Mouse (Mus musculus) A20 (cell line): ENCODE measurements around the gene Cdadc1.
A peak's percentile ranks its signal among the peaks of the same experiment; 100 is the strongest.
"Not testable (repeated sequence)": the region's sequence is repeated elsewhere in the genome, so short reads cannot be mapped to it uniquely, and the experiment has no call there.

ENCODE experiments used
- DNase-seq: peaks from one replicate; pipeline ENCODE4 v3.0.0-alpha.2; 2011; ENCODE audit warnings: low read depth, low spot score

Cdadc1 gene

DNA sequence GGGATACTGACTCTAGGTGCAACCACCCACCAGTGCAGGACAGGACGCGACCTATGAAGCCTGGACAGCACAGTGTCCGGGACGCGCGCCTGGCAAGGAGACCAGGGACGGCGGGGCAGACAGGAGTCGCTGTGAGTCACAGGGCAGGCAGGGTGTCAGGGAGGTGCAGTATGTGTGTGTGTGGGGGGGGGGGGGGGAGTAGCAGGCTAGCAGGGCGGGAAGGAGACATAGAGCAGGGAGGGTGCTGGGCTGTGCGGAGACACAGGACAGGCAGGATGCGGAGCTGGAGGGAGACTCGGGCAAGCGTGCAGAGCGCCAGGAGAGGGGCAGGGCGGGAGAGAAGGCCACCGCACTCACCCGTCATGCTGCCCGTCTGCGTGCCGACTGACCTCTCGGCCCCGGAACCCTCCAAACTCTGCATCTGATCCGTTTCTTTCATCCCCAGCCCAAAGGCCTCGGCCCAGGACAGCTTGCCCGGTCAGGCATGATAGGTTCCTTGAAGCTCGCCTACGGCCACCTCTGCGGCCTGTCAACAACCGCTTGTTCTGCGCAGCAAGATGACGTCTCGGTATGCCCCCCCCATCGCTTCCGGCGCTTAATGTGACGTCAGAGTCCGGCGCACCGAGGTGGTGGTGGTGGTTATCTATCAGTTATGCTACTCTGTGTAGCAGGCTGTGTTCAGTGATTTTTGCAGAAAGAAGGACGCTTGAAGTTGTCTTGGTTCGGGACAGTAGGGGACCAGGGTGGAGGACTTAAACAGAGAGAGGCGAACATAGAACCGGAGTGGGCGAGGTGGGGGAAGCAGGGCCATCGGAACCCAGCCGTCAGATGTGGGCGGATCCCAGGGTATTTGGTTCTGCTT, at the start of gene Cdadc1:
TSS of gene Cdadc1 (minus strand) at position 562 of the 862 bp plus-strand sequence.
- peak; percentile 96 for DNase-seq

DNA sequence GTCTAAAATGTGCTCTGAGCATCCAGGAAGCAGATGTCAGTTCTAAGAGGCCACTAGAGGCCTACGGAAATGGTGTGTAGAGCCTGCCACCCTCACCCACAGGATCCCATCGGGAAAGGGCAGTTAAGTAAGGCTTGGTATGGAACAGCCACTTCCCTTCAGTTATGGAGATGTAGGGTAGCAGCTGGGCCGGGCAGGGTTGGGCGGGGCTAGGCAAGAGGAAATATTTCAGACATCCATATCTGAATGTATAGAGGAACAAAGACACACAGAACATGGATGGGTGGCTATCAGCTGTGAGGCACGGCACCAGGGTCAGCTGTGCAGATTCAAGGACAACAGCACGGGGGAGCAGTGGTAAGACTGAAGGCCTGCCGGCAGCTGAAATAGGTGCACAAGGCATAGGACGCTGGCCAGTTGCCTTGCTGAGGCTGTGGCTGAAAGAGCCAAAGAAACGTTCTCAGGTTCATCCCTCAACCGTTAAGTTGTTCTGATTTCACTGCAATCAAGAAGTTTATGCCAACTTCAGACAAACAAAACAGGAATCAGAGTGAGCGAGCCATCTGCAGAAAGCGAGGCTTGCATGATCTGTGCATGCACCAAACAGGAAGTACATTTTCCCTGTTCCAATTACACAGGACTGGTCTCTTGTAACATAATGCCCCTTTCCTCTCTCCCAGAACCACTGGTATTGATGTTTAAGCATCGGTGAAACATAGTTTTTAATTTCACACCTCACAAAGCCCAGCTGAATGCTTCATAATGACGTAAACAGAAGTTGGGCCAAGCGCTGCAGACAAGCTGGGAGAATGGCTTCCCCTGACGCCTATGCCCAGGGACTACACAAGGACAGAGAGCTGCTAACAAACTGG, 49.3 kb upstream of the Cdadc1 start:
- DNase-seq, result no peak

DNA sequence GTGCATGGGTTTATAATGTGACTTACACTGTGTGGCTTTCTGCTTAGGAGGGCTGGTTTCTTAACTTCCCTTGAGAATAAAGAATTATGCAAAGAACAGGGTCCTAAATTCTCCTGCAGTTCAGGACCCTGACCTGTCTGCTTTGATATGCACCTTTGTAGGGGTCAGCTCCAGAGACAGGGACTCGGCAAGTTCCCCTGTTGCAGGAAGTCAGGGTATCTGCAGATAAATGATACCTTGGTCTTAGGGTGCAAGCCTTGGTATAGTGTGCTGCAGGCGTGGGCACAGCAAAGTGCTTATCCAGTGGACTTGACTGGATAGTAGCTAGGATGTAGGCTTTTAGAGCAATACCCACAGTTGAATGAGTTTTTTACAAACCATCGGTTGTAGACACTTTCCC, 47.1 kb upstream of the Cdadc1 start:
- no peak for DNase-seq

DNA sequence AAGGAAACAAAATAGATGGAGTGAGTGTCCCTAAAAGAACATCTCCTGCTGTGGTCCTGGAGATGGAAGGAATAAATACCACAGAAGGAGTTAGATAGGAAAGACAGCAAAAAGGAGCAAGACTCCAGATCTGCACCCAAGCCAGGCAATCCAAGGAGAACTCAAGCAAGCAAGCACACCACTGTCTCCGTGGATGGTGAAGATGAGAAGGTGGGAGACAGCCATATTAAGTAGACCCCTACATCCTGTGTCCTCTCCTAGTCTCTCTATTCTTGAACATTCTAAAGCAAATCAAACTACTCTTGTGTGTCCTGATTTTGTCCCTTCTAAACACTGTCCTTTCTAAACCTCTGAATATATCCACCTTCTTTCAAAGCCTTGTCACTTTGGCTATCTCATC, 46.4 kb upstream of the Cdadc1 start:
- no peak for DNase-seq

DNA sequence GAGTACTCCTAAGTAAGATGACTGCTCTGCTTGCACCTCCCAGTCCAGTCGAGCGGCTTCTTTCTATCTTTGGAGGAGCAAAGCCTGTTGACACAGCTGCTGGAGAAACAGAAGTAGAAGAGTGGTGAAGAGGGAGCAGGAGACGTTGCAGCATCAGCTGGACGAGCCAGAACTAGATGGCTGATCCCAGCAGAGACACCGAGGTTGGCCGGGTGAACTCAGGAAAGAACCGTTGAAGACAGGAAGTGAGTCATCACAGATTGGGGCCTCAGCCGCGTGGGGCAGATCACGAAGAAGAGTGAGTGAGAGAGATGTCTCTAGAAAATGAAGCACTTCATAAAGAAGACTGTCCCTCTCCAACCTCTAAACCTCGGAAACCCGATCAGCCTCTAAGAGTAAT, 45.8 kb upstream of the Cdadc1 start:
- peak; percentile 8 for DNase-seq

DNA sequence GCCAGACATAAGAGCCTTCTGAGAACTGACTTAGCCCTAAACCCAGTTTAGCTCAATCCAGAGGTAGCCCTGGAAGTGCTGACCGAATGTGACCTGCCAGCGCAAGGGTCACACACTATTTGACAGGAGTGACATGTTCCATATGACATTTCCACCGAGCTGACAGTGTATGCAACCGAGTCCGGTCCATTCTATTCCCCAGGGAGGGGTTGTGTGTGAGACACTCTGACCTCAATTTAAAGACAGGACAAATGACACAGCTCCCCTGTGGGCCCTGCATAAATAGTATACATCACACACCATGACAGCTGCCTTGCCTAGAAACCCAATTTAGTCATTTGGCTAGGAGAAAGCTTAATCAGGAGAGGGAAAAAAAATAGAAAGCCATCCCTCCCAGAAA, 44.1 kb upstream of the Cdadc1 start:
- DNase-seq, result no peak

DNA sequence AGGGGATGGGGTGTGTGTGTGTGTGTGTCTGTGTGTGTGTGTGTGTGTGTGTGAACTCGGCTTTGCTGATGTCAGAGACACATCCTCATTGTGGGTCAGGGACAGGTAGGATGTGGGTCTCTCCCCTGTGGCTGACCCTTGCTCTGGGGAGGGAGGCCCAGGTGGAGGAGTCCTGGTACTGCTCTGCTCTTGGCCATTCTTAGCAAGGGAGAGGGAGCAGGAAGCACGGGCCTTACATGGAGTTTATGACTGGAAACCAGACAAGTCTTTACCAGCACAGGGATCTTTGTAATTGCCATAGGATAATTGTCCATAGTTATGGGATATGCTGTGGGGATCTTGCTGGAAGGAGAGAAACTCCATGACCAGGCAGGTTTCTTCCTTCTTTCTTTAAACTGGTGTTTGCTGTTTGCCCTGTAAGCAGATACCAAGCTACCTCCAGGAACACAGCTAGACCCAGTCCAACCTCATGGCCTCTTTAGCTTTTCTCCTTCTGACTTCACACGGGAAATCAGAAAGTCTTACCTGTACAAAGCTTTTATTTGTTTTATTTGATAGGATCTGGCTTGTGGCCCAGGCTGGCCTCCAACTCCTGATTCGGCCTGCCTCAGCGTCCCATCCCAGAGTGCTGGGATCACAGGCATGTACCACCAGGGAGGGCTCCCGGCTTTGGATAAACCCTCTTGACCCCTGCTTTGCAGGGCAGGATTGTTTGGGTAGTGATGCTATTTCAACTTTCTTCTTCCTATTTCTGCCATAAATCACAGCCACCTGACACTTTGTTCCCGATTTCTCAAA, 41.3 kb upstream of the Cdadc1 start:
- no peak for DNase-seq

DNA sequence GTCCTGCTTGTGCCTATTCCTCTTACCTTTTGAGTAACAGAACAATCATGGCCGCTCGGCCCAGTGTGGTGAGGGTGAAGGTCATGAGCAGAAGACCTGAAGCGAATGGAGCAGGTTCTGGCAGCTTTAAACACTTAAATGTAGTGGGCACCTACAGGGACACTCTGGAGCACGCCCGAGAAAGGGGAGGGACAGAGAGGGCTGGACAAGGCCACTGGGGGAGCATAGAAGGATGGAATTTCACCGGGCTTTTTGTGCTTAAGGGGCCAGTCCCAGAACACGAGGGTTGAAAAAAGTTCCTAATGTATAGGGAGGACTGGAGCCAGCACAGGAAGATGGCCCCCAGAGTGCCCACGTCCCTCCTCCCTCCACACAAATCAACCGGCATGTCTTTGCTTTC, 36.2 kb upstream of the Cdadc1 start:
- no peak for DNase-seq

DNA sequence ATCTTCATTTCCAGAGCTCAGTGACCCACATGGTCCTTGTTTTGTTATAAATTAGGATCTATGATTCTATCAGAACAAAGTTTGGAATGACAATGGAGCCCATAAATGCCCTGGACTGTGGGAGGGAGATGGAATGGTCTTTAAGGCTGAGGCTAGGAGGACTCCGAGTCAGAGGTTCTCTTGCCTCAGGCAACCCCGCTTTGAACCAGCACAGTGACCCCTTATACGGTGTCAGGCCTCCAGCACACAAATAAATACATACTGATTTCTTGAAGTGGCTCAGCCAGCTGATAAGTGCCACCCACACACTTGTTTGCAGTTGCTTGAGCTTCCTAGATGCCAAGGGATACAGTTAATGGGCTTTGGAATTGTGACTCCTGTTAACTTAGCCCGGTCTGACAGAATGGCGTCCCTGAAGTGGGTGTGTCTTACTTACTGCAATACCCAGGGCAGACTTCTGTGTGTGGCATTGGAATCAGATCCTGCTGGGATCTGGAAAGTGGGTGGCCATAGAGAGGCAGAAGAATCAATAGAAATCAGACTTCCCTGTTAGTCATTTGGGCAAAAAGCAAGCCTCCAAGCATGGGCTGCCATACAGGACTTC, 35.6 kb upstream of the Cdadc1 start:
- no peak for DNase-seq

DNA sequence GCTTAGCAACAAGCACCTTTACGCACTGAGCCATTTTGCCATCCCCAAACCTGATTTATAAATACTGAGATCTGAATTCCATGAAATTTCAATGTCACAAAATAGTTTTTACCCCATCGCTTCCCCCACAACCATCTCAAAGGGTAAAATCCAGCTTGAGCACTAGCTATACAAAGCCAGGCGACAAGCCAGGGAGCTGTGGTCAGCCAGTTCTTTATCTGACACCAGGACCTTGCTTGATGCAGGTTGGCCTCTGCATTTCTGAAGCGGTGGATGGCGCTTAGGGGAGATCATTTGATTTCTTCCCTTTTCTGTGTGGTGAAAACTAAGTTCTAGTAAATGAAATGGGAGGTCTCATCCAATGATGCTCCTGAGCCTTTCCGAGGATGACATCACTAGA, 34.3 kb upstream of the Cdadc1 start:
- DNase-seq, result no peak

DNA sequence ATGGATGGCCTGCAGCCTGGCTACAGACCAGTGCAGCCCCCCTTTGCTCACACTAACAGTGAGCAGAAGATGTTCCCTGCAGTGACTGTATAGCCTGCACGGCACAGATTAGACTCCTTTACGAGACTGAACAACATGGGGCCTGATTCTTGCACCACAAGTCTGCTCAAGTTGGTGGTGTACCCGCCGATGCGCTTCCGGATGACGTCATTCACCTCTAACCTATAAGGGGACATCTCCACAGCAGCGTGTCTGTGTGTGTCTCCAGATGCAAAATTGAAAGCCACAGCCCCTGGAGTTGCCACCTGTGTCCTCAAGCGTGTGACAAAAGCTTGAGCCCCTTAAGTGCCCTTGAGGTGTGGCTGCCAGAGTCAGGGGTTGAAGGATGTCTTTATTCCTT, 32.3 kb upstream of the Cdadc1 start:
- no peak for DNase-seq

DNA sequence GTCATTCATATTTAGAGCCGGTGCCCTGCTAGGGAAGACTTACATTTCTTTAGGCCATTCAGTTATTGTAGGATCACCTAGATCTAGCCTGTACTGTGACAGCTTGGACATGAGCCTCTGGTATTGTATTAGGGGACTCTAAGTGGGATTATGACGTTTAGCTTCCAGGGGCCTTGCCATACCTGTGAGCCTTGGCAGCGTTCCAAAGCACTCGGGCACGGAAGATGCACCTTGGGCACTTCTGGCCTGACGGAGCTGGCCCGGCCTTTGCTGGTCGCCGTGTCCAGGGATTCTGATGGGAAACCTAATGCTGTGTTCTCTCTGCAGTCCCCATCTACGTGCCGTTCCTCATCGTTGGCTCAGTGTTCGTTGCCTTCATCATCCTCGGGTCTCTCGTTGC, 31.5 kb upstream of the Cdadc1 start:
- no peak for DNase-seq

DNA sequence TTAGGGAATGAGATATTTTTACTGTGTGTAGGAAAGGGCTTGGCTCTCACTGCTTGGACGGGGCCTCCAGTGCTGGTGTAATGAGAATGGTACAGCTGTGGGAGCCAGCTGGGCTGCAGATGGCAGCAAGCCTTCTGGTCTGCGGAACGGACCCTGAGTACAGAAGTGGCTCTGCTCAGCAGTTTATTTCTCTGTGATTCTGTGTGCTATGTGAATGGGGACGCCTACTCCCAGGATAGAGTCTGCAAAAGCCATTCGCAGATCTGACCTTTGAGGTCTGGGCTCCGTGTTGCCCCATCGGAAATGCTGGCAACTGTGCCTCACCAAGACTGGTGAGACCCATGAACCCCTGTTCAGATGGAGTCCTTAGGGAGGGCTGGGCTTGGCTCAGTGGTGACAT, 30.1 kb upstream of the Cdadc1 start:
- no peak for DNase-seq

DNA sequence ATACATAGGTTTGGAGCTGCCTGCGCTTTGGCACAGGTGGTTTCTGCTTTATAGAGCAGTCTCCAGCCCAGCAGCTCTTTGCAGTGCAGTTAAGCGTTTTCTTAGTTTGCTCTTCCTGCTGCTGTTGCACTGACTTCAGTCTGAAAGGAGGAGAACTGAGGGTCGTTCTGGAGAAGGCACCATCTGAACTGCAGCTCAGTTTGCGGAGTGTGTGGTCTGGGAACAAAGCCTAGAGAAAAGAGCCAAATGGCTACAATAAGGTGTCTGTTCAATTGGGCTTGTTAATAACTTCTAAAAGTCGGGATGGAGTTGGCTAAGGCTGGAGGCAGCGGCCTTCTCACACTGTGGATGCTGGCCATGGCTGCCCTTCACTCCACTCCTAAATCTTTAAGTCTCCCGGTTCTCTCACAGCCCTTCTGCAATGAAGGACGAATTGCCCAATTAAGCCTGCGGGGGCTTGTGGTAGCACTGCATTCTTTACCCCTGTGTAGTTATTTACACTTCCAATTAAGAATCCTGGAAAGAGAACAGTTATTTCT, 29.5 kb upstream of the Cdadc1 start:
- no peak for DNase-seq

DNA sequence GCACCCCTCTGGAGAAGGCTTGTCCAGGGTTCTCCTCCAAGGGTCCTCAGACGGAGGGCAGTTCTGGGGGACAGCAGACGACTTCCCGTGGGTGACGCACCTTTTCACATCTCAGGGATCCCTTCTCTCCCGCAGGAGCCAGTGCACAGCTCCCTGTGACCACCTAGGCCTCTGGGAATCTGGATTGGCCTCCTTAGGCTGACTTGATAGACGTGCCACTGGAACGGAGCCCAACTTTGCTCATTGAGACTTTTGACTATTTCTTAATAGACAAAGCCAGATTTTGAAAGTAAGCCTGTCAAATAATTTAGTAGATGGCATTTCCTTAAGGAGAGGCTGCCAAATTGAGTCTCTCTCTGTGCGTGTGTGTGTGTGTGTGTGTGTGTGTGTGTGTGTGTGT, 29.0 kb upstream of the Cdadc1 start:
- no peak for DNase-seq

DNA sequence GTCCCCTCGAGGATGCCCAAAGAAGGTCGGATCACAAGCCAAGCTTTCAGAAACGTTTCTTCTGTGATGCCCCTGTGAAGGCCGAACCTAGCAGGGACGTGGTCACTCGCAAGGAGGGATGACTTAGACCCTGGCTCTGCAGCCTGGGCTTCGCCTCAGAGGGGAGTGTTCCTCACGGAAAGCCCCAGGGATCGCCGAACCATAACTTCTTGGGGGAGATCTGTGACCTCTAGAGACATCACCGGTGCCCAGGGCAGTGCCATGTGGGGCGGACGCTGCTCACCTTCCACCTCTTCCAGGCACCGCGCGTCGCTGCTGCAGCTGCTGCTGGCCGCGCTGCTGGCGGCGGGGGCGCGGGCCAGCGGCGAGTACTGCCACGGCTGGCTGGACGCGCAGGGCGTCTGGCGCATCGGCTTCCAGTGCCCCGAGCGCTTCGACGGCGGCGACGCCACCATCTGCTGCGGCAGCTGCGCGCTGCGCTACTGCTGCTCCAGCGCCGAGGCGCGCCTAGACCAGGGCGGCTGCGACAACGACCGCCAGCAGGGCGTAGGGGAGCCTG, 28.1 kb upstream of the Cdadc1 start:
- no peak for DNase-seq

DNA sequence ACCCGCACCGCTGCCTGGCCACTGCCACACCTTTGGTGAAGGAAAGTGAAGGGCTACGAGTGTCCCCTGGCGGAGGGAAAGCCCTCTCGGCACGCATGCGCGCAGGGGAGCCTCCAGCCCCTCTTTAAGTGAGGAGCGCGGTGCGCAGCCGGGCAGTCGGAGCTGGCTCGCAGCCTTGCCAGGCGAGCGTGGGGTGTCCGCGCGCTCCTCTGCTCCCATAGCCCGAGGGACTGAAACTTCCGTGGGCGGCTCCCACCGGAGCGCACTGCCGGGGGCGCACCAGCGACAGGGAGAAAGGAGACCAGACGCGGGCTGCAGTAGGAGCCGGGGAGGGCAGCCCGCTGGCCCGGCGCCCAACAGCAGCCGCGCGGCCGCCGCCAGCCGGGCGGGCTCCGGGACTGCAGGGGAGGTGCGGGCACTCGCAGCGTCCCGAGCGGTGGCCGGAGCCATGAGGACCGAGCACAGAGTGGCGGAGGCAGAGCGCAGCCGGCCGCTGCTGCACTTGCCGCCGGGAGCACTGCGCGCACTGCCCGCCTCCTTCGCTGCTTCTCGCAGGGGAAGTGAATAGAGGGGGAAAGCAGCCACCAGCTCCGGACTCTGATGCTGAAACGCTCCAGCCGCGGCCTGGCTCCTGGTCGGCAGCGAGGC, 27.5 kb upstream of the Cdadc1 start, which contains the start of gene Shisa2:
TSS of gene Shisa2 (plus strand) at position 151 of the 648 bp plus-strand sequence.
- no peak for DNase-seq

DNA sequence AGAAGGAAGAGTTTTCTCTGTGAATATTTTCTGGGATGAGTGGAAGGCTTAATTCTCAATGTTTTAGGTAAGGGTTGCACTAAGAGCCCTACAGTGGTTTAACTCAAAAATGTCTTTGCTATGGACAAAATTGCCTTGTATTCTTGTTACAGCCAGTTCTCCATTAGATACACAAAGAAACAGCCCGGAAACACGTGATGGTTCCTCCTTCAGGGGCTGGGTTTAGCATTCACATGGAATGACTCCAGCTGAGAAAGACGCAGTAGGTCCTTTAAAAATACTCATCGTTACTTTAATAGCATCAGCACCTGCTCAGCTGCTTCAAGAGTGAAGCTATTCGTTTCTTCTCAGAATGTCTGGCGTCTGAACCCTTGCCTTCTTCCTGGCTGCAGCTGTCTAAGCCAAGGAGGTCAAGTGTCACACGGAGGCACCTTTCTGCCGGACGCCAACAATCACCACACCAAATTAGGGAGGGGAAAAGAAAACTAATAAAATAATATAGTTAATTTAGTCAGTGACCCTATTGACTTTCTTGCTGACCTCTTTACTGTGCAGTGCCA, 26.6 kb upstream of the Cdadc1 start:
- no peak for DNase-seq

DNA sequence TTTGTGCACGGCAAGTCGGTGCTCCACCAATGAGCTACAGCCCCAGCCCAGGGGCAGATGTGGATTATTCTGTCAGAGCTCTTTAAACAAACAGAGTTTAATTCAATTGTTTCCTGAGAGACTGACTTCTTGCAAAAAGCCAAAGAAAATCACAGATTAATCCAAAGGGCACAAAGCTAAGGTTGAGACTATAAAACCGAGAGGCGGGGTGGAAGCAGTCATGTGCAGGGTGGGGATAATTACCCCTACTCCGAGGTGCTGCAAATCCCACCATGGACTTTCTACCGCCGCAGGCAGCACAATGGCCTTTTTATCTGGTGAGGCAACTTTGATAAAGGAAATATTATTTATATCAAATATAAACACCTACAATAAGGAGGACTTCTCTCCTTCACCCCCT, 19.0 kb upstream of the Cdadc1 start:
- DNase-seq, result no peak

DNA sequence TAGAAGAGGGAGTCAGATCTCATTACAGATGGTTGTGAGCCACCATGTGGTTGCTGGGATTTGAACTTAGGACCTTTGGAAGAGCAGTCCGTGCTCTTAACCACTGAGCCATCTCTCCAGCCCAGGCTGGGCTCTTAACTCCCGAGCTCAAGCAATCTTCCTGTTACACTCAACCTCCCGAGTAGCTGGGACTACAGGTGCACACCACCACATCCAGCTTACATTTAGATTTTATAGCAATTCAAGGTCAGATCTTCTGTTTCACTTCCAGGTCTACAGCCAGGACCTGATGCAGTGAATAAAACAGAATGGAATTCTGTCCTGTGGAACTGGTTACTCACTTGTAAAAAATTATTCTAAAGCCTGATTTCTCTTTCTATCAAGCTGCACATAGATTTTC, 16.4 kb upstream of the Cdadc1 start:
- not testable (repeated sequence) for DNase-seq
